Mouse (Mus musculus) ZHBTc4 (cell line): Measurements from ENCODE around the gene Tcirg1.

ENCODE experiments used
- DNase-seq: peaks from one replicate; pipeline ENCODE4 v3.0.0-alpha.2; 2011; ENCODE audit warnings: low read depth, low spot score

Tcirg1 gene

DNA sequence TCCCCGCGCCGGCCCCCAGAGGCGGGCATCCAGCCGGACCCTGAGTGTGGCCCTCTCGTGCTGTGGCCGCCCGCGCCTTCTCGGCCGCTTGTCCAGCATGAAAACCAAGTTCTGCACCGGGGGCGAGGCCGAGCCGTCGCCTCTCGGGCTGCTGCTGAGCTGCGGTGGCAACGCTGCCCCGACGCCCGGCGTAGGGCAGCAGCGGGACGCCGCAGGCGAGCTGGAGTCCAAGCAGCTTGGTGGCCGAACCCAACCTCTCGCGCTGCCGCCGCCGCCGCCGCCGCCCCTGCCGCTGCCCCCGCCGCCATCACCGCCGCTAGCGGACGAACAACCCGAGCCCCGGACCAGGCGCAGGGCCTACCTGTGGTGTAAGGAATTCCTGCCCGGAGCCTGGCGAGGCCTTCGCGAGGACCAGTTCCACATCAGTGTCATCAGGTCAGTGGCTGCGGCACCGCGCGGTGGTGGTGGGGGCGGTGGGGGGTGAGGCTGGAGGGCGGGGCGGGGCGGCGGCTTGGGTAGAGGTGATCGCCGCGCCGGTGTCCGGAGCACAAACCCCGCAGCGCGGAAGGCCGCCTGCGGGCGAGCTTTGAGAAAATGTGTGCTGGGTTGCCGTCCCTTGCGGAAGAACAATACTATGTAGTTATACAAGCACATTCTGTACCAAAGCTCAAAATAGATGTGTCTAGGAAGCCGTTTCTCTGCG is 54.8 kb downstream of the Tcirg1 start:
- DNase-seq, result peak; percentile 67

DNA sequence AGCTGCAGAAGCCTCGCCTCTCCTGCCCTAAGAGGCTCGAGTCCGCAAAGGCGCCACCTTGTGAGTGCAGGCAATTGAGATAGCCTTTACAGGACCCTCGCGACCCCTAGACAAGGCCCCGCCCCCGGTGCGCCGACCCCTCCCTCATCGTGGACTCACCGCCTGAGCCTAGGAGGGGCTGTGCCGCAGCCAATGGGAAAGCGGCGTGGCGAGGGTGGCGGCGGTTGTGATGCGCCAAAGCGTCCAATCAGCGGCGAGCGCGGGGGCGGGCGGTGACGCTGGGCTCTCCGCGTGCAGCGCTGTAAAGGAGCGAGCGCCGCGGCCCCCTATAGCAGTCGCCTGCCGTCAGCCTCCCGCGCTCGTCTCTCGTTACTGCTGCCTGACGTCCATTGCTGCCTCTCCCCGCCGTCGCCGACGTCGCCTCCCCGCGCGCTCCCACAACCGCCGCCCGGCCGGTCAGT is 55.4 kb downstream of the Tcirg1 start, which contains the start of gene Chka:
Chka (plus strand) TSS at position 272 of the 461 bp plus-strand sequence.
- peak; percentile 99 for DNase-seq

DNA sequence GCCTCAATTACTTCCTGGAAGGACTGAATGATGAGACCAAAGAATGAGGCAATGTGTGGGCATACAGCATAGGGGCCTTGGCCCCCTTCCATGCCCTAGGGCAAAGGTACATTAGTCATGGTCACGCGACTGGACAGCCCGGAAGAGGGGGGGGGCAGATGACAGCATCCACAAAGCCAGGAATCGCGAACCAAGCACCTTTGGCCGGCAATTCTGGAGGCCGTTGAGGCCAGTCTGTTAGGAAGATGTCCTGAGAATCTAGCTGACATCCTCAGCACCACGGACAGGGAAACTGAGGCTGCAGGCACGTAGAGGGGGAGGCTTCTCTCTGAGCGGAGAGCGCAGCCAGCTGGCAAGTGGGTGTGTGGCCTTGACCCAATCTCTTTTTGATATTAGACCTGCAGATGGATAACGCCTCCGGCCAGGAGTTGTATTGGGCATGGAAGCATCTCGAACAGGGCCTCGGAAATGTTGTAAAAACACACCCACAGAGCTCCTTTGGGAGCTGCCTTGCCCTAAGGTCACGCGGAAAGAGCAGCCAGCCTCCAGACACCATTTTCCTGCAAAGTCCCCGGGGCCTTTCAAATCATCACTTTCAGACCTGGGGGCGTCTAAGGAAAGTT is 56.0 kb downstream of the Tcirg1 start:
- peak; percentile 86 for DNase-seq

DNA sequence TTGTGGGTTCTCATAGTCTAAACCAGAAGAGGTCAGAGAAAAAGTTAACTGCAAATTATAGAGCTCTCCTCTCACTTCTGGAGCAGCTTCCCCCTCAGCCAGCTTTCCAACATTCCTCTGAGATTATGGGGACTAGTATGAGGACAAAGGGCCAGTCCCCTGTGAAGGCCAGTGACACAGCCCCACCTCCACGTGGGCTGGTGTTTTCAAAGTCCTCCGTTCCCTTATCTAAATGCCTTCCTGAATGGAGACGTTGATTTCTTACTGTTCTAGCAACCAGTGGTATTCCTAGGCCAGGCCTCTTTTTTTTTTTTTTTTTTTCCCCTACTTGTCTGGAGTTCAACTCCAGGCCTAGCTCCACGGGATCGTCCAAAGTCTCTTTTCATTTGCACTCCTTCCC is 56.9 kb downstream of the Tcirg1 start:
- no peak for DNase-seq

DNA sequence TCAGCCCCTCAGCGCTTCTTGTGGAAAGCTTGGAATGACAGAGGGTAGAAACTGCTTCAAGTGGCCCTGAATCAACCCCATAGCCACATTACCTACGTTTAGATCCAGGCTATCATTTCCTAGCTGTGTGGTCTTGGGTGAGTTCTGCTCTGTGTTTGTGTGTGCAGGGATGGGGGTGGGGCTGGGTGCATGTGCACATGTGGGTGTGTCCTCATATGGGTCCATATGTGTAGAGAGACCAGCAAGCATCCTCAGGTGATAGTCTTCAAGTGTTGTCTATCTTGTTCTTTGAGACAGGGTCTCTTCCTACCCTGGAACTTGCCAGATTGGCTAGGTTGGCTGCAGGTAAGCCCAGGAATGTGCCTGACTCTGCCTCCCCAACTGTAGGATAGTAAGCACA is 57.7 kb downstream of the Tcirg1 start:
- DNase-seq, result no peak

DNA sequence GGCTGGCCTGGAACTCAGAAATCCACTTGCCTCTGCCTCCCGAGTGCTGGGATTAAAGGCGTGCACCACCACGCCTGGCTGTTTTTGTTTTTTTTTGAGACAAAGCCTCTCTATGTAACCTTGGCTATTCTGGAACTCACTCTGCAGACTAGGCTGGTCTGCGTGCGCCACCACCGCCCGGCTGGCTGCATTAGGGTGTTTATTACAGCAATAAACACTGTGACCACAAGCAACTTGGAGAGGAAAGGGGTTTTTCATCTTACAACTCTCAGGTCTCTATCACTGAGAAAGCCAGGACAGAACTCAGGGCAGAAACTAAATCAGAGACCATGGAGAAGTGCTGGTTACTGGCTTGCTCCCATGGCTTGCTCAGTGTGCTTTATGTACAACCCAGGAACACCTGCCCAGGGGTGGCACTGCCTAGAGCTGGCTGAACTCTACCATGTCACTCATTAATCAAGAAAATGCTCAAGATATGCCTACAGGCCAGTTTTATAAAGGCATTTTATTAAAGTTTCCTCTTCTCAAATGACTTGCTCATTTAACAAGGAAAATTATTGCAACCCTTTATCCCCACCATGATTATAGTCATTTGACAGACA is 58.6 kb downstream of the Tcirg1 start:
- no peak for DNase-seq

DNA sequence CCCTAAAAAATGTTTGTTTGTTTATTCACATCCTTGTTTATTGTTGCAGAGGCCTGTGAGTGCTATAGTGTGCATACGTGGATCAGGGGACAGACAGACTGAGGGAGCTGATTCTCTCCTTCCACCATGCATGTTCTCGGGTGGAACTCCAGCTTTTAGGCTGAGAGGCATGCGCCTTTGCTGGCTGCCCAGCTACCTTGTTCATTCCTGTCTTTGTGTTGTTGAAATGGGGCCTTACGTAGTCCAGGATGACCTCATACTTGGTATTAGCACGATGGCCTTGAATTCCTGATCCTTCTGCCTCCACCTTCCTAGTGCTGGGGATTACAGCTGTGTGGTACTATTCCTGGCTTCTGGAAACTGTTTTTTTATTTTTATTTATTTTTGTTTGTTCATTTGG is 59.2 kb downstream of the Tcirg1 start:
- DNase-seq, result no peak

DNA sequence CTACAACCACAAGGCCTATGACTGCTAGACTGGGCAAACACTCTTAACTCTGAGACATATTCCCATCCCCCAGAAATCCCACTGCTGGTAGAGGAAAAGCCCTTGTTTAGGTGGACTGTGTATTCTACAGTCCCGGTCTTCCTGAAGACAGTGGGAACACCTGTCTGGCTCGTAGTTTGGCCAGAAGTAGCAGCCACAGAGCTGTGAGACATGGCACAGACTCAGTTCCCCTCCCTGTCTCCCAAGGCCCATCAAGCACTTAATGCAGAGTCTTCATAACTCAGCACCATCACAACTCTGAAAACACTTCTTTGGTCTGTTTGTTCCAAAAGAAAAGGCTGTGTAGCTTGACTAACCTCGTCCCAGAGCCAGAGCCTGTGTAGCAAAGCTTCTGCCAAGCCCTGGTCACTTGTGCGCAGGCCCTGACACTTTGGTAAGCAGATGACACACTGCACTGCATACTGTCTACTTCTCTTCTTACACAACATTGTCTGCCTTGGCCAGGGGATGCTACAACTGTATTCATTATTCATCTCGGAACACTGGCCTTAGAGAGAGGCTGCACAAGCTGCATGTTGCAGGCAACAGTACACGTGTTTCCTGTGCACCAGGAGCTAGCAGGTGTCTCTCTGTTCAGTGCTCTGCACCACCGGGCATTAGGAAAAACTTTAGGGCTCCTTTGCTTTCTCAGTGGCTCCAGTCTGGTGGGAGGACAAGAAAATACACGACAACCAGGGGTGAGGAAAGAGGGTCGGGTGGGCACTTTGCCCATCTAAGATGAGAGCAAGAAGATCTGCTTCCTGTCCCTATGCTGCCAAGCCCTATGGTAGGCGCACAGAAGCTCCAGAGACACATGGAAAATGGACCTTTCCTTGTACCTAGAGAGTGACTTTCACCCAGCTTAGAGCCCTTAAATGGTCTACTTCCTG is 60.0 kb downstream of the Tcirg1 start:
- DNase-seq, result no peak
